Mouse (Mus musculus) adrenal gland (tissue): ENCODE measurements at regions not wholly inside any gene's neighbourhood (a gene's known extent, or its start where the extent isn't known, plus 50 kb on each side); places are given as distances from the start of the nearest gene placed in this dataset.

ENCODE experiments used
- intact Hi-C: fragments of 180-260 bp; cut with DNase I; formaldehyde crosslinking; loops from one replicate; pipeline ENCODE4 v1.15.1; 2025

DNA sequence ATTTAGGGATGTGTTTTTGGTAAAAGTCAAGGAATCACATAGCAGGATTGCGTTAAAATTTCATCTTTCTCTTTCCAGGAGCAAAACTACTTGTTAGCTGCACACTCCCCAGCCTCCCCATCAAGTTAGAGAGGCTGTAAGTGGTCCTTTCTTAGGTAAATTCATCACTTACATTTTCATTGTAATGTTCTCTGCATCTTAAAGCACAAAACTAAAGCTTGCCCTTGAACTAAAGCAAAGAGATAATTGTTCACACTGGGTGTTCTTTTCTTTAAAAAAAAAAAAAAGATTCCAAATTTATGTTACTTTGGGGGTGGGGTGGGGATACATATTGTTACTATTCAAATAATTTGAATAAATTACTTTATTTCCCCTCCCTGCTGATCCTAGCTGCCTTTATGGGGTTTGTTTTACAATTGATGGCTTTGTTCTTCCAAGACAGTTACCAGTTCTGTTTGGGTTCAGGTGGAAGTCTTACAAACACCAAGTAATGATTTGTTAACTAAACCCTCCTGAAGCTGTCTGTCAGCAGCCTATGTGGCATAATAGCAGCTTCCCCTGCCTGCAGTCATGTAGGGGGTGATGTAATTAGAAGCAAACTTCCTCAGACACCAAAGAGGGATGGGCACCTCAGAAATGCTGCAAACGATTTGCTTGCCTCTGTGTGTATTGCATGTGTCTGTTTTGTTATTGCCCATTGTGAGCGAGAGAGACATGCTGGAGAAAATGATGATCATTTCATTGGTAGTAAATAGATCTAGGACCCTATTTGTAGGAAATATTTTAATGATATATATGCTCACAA lies 141.0 kb upstream of the Gm765 start:
- intact Hi-C loops: no loop called here

- intact Hi-C loops: no loop called here
Measured at GRCm38 (mm10) chr6:98482319-98482718, 139.8 kb upstream of the Gm765 start.

DNA sequence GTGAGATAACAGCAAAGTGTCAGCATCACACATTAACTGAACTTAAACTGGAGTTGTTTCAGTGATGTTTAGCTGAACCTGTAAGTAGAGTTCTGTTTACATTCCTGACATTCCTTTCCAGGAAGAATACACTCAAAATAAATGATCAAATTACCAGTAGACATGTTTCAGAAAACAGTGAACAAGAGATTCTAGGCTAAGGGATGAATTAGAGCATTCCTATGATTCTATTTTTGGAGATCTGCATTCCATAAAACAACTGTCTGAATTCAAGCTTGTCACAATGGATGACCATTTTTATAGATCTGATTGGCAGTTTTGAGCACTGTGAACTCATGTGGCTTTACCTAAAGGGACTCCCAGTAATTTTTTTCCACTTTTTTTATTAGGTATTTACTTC lies 125.0 kb upstream of the Gm765 start:
- intact Hi-C loops: no loop called here

GRCm38 (mm10) chr6:98452277-98452676 lies 109.7 kb upstream of the Gm765 start:
- intact Hi-C loops: no loop called here

DNA sequence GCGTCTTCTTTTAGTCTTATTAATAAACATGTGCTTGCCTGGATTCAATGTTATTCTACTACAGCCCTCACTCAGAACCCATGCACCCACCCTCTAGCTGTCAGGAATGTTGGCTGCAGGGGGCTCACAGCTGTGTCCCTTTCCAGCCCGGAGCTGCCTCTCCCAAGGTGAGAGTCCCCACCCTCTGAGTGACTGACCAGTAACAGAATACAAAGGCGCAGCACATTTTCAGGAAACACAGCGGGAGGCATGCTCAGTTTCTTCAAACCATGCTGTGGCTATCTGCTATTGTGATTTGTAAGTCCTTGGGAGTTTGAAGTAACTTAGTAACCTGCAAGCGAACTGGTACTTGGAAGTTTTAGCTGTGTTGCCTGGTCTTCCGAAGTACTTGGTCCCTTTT lies 93.1 kb upstream of the Gm765 start:
- intact Hi-C loops: no loop called here

- intact Hi-C loops: no loop called here
Measured at GRCm38 (mm10) chr6:98433286-98433685, 90.7 kb upstream of the Gm765 start.

- intact Hi-C loops: no loop called here
Measured at GRCm38 (mm10) chr6:98429120-98429519, 86.6 kb upstream of the Gm765 start.

GRCm38 (mm10) chr6:98402605-98403004 lies 60.1 kb upstream of the Gm765 start:
- intact Hi-C loops: no loop called here

DNA sequence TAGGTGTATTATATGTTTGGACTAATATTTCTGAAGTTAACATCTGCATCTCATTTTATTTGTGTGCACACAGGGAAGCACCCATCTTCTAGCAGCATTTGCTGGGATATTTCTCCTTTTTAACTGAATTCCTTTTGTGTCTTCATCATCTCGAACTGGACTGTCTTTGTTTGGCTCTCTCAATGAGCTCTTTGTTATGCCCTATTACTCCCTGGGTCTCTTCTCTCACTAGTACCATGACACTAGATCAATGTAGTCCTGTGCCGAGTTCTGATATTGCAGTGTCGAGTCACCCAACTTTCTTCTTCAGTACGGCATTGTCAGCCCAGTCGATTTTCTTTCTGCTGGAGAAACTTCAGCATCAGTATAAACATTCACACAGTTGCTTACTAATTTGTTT lies 52.0 kb upstream of the Gm765 start:
- intact Hi-C loops: no loop called here
